Mouse (Mus musculus): ENCODE measurements around the gene Icam4. TPM values are rescaled to one million over a fixed set of nuclear protein-coding genes. Genes with fewer than 3 reads are reported as not detected.
"Not testable (repeated sequence)": the region's sequence is repeated elsewhere in the genome, so short reads cannot be mapped to it uniquely, and the experiment has no call there.

The Icam4 gene
- polyA plus RNA-seq, 1 experiment from 2014 or later = 231 TPM

- 5% methylated on average over 31 of the region's 31 CpGs for WGBS (ENCODE audit: insufficient replicate concordance)
- Histone ChIP-seq H3K27me3 (replicated peaks) (peaks cover 74% of the 10 kb centered on the region), H3K9ac (peak overlapping the region; percentile 8; the same call in 1 of the 2 replicates), H3K4me3 (peak overlapping the region; percentile 38), H3K9me3 (replicated peaks) (no peaks in the 10 kb centered on the region), H3K4me2 (peak overlapping the region; percentile 61), H3K36me3 (no peaks in the 10 kb centered on the region), H3K4me1 (peaks cover 83% of the 10 kb centered on the region), H3K27ac (no peak overlapping the region)
- ATAC-seq = no peak
Measured at GRCm38 (mm10) chr9:21037481-21037891, 8.3 kb downstream of the Icam4 start.

- H3K27me3 ChIP-seq (replicated peaks) = peaks cover 51% of the 10 kb centered on the region
- H3K4me3 ChIP-seq = no peak overlapping the region
- H3K27ac ChIP-seq = peak overlapping the region; percentile 52; the same call in 1 of the 2 replicates
- WGBS (ENCODE audit: insufficient replicate concordance) = 32% methylated on average over 3 of the region's 3 CpGs
- ATAC-seq = peak; percentile 88
- H3K9me3 ChIP-seq (replicated peaks) = no peaks in the 10 kb centered on the region
- no peaks in the 10 kb centered on the region for H3K36me3 ChIP-seq
- H3K4me2 ChIP-seq = peak overlapping the region; percentile 13
- peaks cover 68% of the 10 kb centered on the region for H3K4me1 ChIP-seq
- H3K9ac ChIP-seq = peak overlapping the region; percentile 1; the same call in 1 of the 2 replicates
Measured at GRCm38 (mm10) chr9:21039779-21040178, 10.6 kb downstream of the Icam4 start.

- Histone ChIP-seq H3K9ac (no peak overlapping the region), H3K4me1 (peaks cover 56% of the 10 kb centered on the region), H3K27ac (no peak overlapping the region), H3K27me3 (replicated peaks) (peaks cover 41% of the 10 kb centered on the region), H3K36me3 (no peaks in the 10 kb centered on the region), H3K4me2 (no peak overlapping the region), H3K9me3 (replicated peaks) (no peaks in the 10 kb centered on the region), H3K4me3 (no peak overlapping the region)
- 27% methylated on average over 4 of the region's 4 CpGs for WGBS (ENCODE audit: insufficient replicate concordance)
- no peak for ATAC-seq
Measured at GRCm38 (mm10) chr9:21041308-21041707, 12.1 kb downstream of the Icam4 start.

- H3K4me1 ChIP-seq = peaks cover 37% of the 10 kb centered on the region
- H3K4me2 ChIP-seq = no peak overlapping the region
- peak overlapping the region; percentile 45; the same call in 1 of the 2 replicates for H3K27ac ChIP-seq
- H3K4me3 ChIP-seq = no peak overlapping the region
- no peak for ATAC-seq
- no peak overlapping the region; the same call in 1 of the 2 replicates for H3K9ac ChIP-seq
- peaks cover 22% of the 10 kb centered on the region for H3K27me3 ChIP-seq (replicated peaks)
- no peaks in the 10 kb centered on the region for H3K36me3 ChIP-seq
- no peaks in the 10 kb centered on the region for H3K9me3 ChIP-seq (replicated peaks)
- WGBS (ENCODE audit: insufficient replicate concordance) = 38% methylated on average over 4 of the region's 4 CpGs
Measured at GRCm38 (mm10) chr9:21043563-21043962, 14.4 kb downstream of the Icam4 start.

- not testable (repeated sequence) for H3K9ac ChIP-seq; ATAC-seq; H3K4me2 ChIP-seq; H3K36me3 ChIP-seq; H3K4me3 ChIP-seq; H3K27ac ChIP-seq; H3K9me3 ChIP-seq (replicated peaks)
- WGBS (ENCODE audit: insufficient replicate concordance) = 58% methylated on average over 1 of the region's 1 CpGs
- Histone ChIP-seq H3K4me1 (peaks cover 26% of the 10 kb centered on the region), H3K27me3 (replicated peaks) (peaks cover 10% of the 10 kb centered on the region)
Measured at GRCm38 (mm10) chr9:21044785-21045184, 15.6 kb downstream of the Icam4 start.

- H3K27me3 ChIP-seq (replicated peaks) = peaks cover 9% of the 10 kb centered on the region
- H3K4me3 ChIP-seq = no peak overlapping the region
- 56% methylated on average over 3 of the region's 3 CpGs for WGBS (ENCODE audit: insufficient replicate concordance)
- no peak overlapping the region for H3K4me2 ChIP-seq
- H3K27ac ChIP-seq = no peak overlapping the region
- no peak for ATAC-seq
- H3K9me3 ChIP-seq (replicated peaks) = no peaks in the 10 kb centered on the region
- H3K36me3 ChIP-seq = no peaks in the 10 kb centered on the region
- no peak overlapping the region for H3K9ac ChIP-seq
- H3K4me1 ChIP-seq = peaks cover 21% of the 10 kb centered on the region
Measured at GRCm38 (mm10) chr9:21045235-21045634, 16.1 kb downstream of the Icam4 start.

GRCm38 (mm10) chr9:21051578-21051977, 22.4 kb downstream of the Icam4 start:
- ATAC-seq = peak; percentile 83
- Histone ChIP-seq H3K36me3 (no peaks in the 10 kb centered on the region), H3K27ac (no peak overlapping the region), H3K4me3 (no peak overlapping the region), H3K9ac (no peak overlapping the region), H3K4me1 (peaks cover 8% of the 10 kb centered on the region), H3K27me3 (replicated peaks) (peaks cover 16% of the 10 kb centered on the region; the same call in 1 of the 2 replicates), H3K9me3 (replicated peaks) (no peaks in the 10 kb centered on the region), H3K4me2 (peak overlapping the region; percentile 12)
- WGBS (ENCODE audit: insufficient replicate concordance) = 38% methylated on average over 10 of the region's 10 CpGs

- no peak overlapping the region for H3K4me2 ChIP-seq
- 81% methylated on average over 2 of the region's 2 CpGs for WGBS (ENCODE audit: insufficient replicate concordance)
- no peak for ATAC-seq
Measured at GRCm38 (mm10) chr9:21062928-21063327, 33.8 kb downstream of the Icam4 start.

GRCm38 (mm10) chr9:21067006-21067684, 38.0 kb downstream of the Icam4 start, which contains the start of gene Zglp1:
Gene Zglp1, minus strand, starts transcription at chr9:21067093.
- ATAC-seq = peak; percentile 29; the same call in 1 of the 2 replicates
- Histone ChIP-seq H3K9me3 (replicated peaks) (no peaks in the 10 kb centered on the region), H3K4me1 (peaks cover 12% of the 10 kb centered on the region), H3K9ac (no peak within 1 kb of the TSS), H3K4me2 (no peak within 1 kb of the TSS), H3K27ac (no peak within 1 kb of the TSS), H3K27me3 (replicated peaks) (no peaks in the 10 kb centered on the region), H3K4me3 (no peak within 1 kb of the TSS), H3K36me3 (peaks cover 89% of the 10 kb centered on the region)
- 82% methylated on average over 27 of the region's 27 CpGs for WGBS (ENCODE audit: insufficient replicate concordance)

More at GRCm38 (mm10) chr9:21062928-21063327, 33.8 kb downstream of the Icam4 start:
- Histone ChIP-seq H3K27me3 (replicated peaks) (no peaks in the 10 kb centered on the region), H3K9ac (no peak overlapping the region), H3K27ac (no peak overlapping the region), H3K36me3 (peaks cover 63% of the 10 kb centered on the region), H3K4me3 (no peak overlapping the region), H3K4me1 (0 out of 2 replicates have a peak, but pooled peaks cover 5% of the 10 kb centered on the region), H3K9me3 (replicated peaks) (no peaks in the 10 kb centered on the region)

GRCm38 (mm10) chr9:21072641-21073040, 43.5 kb downstream of the Icam4 start:
- ATAC-seq = peak; percentile 18
- Histone ChIP-seq H3K4me3 (peak overlapping the region; percentile 87), H3K27me3 (replicated peaks) (no peaks in the 10 kb centered on the region), H3K36me3 (peaks cover 77% of the 10 kb centered on the region), H3K9ac (peak overlapping the region; percentile 85), H3K4me2 (peak overlapping the region; percentile 93), H3K27ac (peak overlapping the region; percentile 73), H3K4me1 (peaks cover 33% of the 10 kb centered on the region), H3K9me3 (replicated peaks) (no peaks in the 10 kb centered on the region)
- 9% methylated on average over 4 of the region's 4 CpGs for WGBS (ENCODE audit: insufficient replicate concordance)

- 1% methylated on average over 58 of the region's 58 CpGs for WGBS (ENCODE audit: insufficient replicate concordance)
- H3K4me1 ChIP-seq = peaks cover 33% of the 10 kb centered on the region
- H3K4me3 ChIP-seq = peak within 1 kb of the TSS; percentile 87
- H3K9me3 ChIP-seq (replicated peaks) = no peaks in the 10 kb centered on the region
- peaks cover 77% of the 10 kb centered on the region for H3K36me3 ChIP-seq
- peak within 1 kb of the TSS; percentile 93 for H3K4me2 ChIP-seq
- ATAC-seq = peak; percentile 91
- peak within 1 kb of the TSS; percentile 85 for H3K9ac ChIP-seq
- no peaks in the 10 kb centered on the region for H3K27me3 ChIP-seq (replicated peaks)
- H3K27ac ChIP-seq = peak within 1 kb of the TSS; percentile 73
Measured at GRCm38 (mm10) chr9:21073044-21073840, 44.1 kb downstream of the Icam4 start, which contains the start of the genes Gm49373 and Fdx1l. Gene Gm49373, minus strand, starts transcription at chr9:21073096. Gene Fdx1l, minus strand, starts transcription at chr9:21073614.

- ATAC-seq = no peak
- Histone ChIP-seq H3K9ac (peak overlapping the region; percentile 85; the same call in 1 of the 2 replicates), H3K27ac (peak overlapping the region; percentile 73), H3K4me1 (peaks cover 33% of the 10 kb centered on the region), H3K36me3 (peaks cover 82% of the 10 kb centered on the region), H3K4me2 (peak overlapping the region; percentile 93), H3K27me3 (replicated peaks) (no peaks in the 10 kb centered on the region), H3K9me3 (replicated peaks) (no peaks in the 10 kb centered on the region), H3K4me3 (no peak overlapping the region)
- 64% methylated on average over 1 of the region's 1 CpGs for WGBS (ENCODE audit: insufficient replicate concordance)
Measured at GRCm38 (mm10) chr9:21074173-21074572, 45.0 kb downstream of the Icam4 start.
